ENCODE assay signal across 15 mouse cellular contexts in the genomic region with DNA sequence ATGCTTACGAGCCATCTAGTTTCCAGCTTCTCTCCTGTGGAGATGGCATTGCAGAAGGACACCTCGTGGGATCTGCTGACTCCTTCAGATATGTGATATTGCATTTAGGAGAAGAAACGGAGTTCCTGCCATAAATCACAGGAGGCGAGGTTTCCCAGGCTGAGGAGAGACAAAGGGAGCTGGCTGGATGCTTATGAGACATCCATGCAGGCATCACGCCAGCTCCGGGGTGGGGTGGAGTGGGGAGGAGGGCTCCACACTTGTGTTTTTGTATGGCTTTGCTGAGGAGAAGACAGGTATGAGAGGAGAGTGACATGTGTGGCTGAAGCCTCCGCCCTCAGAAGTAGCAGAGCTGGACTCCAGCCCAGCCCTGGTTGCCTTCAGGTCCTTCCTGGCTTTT. TPM values are rescaled to one million over a fixed set of nuclear protein-coding genes. Genes with fewer than 3 reads are reported as not detected.
DNase-seq lines count a peak whose midpoint lies in the region; ATAC-seq lines count a peak whose summit lies in the region.
"Had no signal": no experiment of that assay in that cellular context is flagged by ENCODE, and none has a peak within 500 bp of the region (broad histone marks: within the 10 kb centered on the region; RNA-seq: fewer than 3 reads in every experiment).

No protein-coding gene starts in this region.

- peak; percentile 45 for DNase-seq in forebrain, embryonic 14.5 days (ENCODE audit: low spot score)
- DNase-seq in hindbrain, embryonic 11.5 days (ENCODE audit: low spot score): no peak
- no peak for DNase-seq in neural tube, embryonic 10.5 days (ENCODE audit: extremely low spot score, low spot score)
- no peak for DNase-seq in thymus, adult 18-20 months
- DNase-seq: B cell, adult 2 months; cerebellum, adult 18-20 months; heart, postnatal 36 days; liver, embryonic 13.5 days; thymus, adult 2 months had no signal

- no peaks in the 10 kb centered on the region for H3K36me3 ChIP-seq in forebrain, embryonic 14.5 days (ENCODE audit: control insufficient read depth, insufficient read depth, low read length)
- no peaks in the 10 kb centered on the region for H3K36me3 ChIP-seq in forebrain, embryonic 12.5 days (replicated peaks)
- no peaks in the 10 kb centered on the region for H3K36me3 ChIP-seq in hindbrain, embryonic 12.5 days
- H3K36me3 ChIP-seq in hindbrain, embryonic 11.5 days (ENCODE audit: control insufficient read depth, insufficient read depth, low read length): no peaks in the 10 kb centered on the region
- H3K36me3 ChIP-seq in neural tube, embryonic 13.5 days: no peaks in the 10 kb centered on the region
- no peaks in the 10 kb centered on the region for H3K36me3 ChIP-seq in neural tube, embryonic 15.5 days
- H3K36me3 ChIP-seq: liver, embryonic 13.5 days had no signal

- no peak overlapping the region for H3K9ac ChIP-seq in forebrain, embryonic 14.5 days (ENCODE audit: low read length)
- H3K9ac ChIP-seq in forebrain, embryonic 12.5 days: no peak overlapping the region
- H3K9ac ChIP-seq in hindbrain, embryonic 12.5 days: no peak overlapping the region
- H3K9ac ChIP-seq in hindbrain, embryonic 11.5 days (ENCODE audit: low read depth, low read length): no peak overlapping the region
- no peak overlapping the region for H3K9ac ChIP-seq in neural tube, embryonic 13.5 days
- no peak overlapping the region for H3K9ac ChIP-seq in neural tube, embryonic 15.5 days (replicated peaks)
- H3K9ac ChIP-seq: liver, embryonic 13.5 days had no signal

- H3K27me3 ChIP-seq in forebrain, embryonic 14.5 days (replicated peaks; ENCODE audit: control insufficient read depth, insufficient read depth, low read length): no peaks in the 10 kb centered on the region
- H3K27me3 ChIP-seq in forebrain, embryonic 12.5 days: no peaks in the 10 kb centered on the region
- H3K27me3 ChIP-seq in hindbrain, embryonic 12.5 days: no peaks in the 10 kb centered on the region
- no peaks in the 10 kb centered on the region for H3K27me3 ChIP-seq in hindbrain, embryonic 11.5 days (ENCODE audit: control insufficient read depth, insufficient read depth, low read length)
- H3K27me3 ChIP-seq in neural tube, embryonic 13.5 days: no peaks in the 10 kb centered on the region
- no peaks in the 10 kb centered on the region for H3K27me3 ChIP-seq in neural tube, embryonic 15.5 days (replicated peaks)
- H3K27me3 ChIP-seq: liver, embryonic 13.5 days had no signal

- ATAC-seq in forebrain, embryonic 14.5 days: no peak
- ATAC-seq in forebrain, embryonic 12.5 days (ENCODE audit: low FRiP score): no peak
- ATAC-seq in hindbrain, embryonic 12.5 days (ENCODE audit: low FRiP score): no peak
- no peak for ATAC-seq in hindbrain, embryonic 11.5 days (ENCODE audit: low FRiP score)
- no peak for ATAC-seq in neural tube, embryonic 13.5 days (ENCODE audit: low read depth)
- no peak for ATAC-seq in neural tube, embryonic 15.5 days (ENCODE audit: low FRiP score)

- H3K4me2 ChIP-seq in forebrain, embryonic 14.5 days (ENCODE audit: low read length): no peak overlapping the region
- no peak overlapping the region for H3K4me2 ChIP-seq in forebrain, embryonic 12.5 days
- H3K4me2 ChIP-seq in hindbrain, embryonic 12.5 days (replicated peaks): no peak overlapping the region
- H3K4me2 ChIP-seq in hindbrain, embryonic 11.5 days (replicated peaks; ENCODE audit: low read depth, low read length): no peak overlapping the region
- 0 out of 2 replicates have a peak overlapping the region, but pooled peaks have one; percentile 7 for H3K4me2 ChIP-seq in neural tube, embryonic 13.5 days
- 0 out of 2 replicates have a peak overlapping the region, but pooled peaks have one; percentile 21 for H3K4me2 ChIP-seq in neural tube, embryonic 15.5 days
- H3K4me2 ChIP-seq: liver, embryonic 13.5 days; midbrain, embryonic 11.5 days had no signal

- no peak overlapping the region for H3K4me3 ChIP-seq in forebrain, embryonic 14.5 days (ENCODE audit: low read depth, low read length)
- H3K4me3 ChIP-seq in forebrain, embryonic 12.5 days (replicated peaks): no peak overlapping the region
- no peak overlapping the region for H3K4me3 ChIP-seq in hindbrain, embryonic 12.5 days
- H3K4me3 ChIP-seq in hindbrain, embryonic 11.5 days (ENCODE audit: low read depth, low read length): no peak overlapping the region
- H3K4me3 ChIP-seq in neural tube, embryonic 13.5 days: no peak overlapping the region
- no peak overlapping the region for H3K4me3 ChIP-seq in neural tube, embryonic 15.5 days (replicated peaks)
- H3K4me3 ChIP-seq: layer of hippocampus, adult 2 months; liver, embryonic 13.5 days had no signal

- 68% methylated on average over 7 of the region's 7 CpGs for WGBS in forebrain, embryonic 14.5 days
- WGBS in forebrain, embryonic 12.5 days: 90% methylated on average over 7 of the region's 7 CpGs
- WGBS in hindbrain, embryonic 12.5 days: 78% methylated on average over 7 of the region's 7 CpGs
- WGBS in hindbrain, embryonic 11.5 days: 80% methylated on average over 7 of the region's 7 CpGs
- WGBS in neural tube, embryonic 13.5 days: 46% methylated on average over 7 of the region's 7 CpGs
- 33% methylated on average over 7 of the region's 7 CpGs for WGBS in neural tube, embryonic 15.5 days

- H3K9me3 ChIP-seq in forebrain, embryonic 14.5 days (replicated peaks; ENCODE audit: control insufficient read depth, low read length): no peaks in the 10 kb centered on the region
- no peaks in the 10 kb centered on the region for H3K9me3 ChIP-seq in forebrain, embryonic 12.5 days
- H3K9me3 ChIP-seq in hindbrain, embryonic 12.5 days (replicated peaks): no peaks in the 10 kb centered on the region
- no peaks in the 10 kb centered on the region for H3K9me3 ChIP-seq in hindbrain, embryonic 11.5 days (ENCODE audit: control insufficient read depth, low read length)
- H3K9me3 ChIP-seq in neural tube, embryonic 13.5 days: no peaks in the 10 kb centered on the region
- H3K9me3 ChIP-seq in neural tube, embryonic 15.5 days (replicated peaks): no peaks in the 10 kb centered on the region
- H3K9me3 ChIP-seq: liver, embryonic 13.5 days had no signal

- no peak overlapping the region for H3K27ac ChIP-seq in forebrain, embryonic 14.5 days (ENCODE audit: low read depth, low read length)
- no peak overlapping the region for H3K27ac ChIP-seq in forebrain, embryonic 12.5 days
- peak overlapping the region; percentile 44 for H3K27ac ChIP-seq in hindbrain, embryonic 12.5 days
- no peak overlapping the region for H3K27ac ChIP-seq in hindbrain, embryonic 11.5 days (ENCODE audit: low read depth, low read length)
- peak overlapping the region; percentile 69 for H3K27ac ChIP-seq in neural tube, embryonic 13.5 days (replicated peaks)
- H3K27ac ChIP-seq in neural tube, embryonic 15.5 days (replicated peaks): peak overlapping the region; percentile 55; the same call in 1 of the 2 replicates
- H3K27ac ChIP-seq: layer of hippocampus, adult 2 months; liver, embryonic 13.5 days had no signal

- H3K4me1 ChIP-seq in forebrain, embryonic 14.5 days (ENCODE audit: control insufficient read depth, insufficient read depth, low read length): peaks cover 5% of the 10 kb centered on the region; the same call in 1 of the 2 replicates
- H3K4me1 ChIP-seq in forebrain, embryonic 12.5 days: peaks cover 16% of the 10 kb centered on the region; the same call in 1 of the 2 replicates
- peaks cover 33% of the 10 kb centered on the region for H3K4me1 ChIP-seq in hindbrain, embryonic 12.5 days
- no peaks in the 10 kb centered on the region for H3K4me1 ChIP-seq in hindbrain, embryonic 11.5 days (replicated peaks; ENCODE audit: control insufficient read depth, insufficient read depth, low read length)
- peaks cover 50% of the 10 kb centered on the region for H3K4me1 ChIP-seq in neural tube, embryonic 13.5 days (replicated peaks)
- peaks cover 38% of the 10 kb centered on the region for H3K4me1 ChIP-seq in neural tube, embryonic 15.5 days

RNA-seq across cellular contexts. Expression of a gene that starts 50.3 kb away (rescaled TPM):
- polyA plus RNA-seq in forebrain, embryonic 14.5 days (2014; fragmentation: Nextera tagmentation; extraction: Ambion mirVana): 37.4 and 42.9 TPM in 2 replicates
- 19.3 and 21.6 TPM in 2 replicates for polyA plus RNA-seq in forebrain, embryonic 12.5 days (2016; fragmentation: Nextera tagmentation; extraction: Ambion mirVana)
- polyA plus RNA-seq in hindbrain, embryonic 12.5 days (2016; fragmentation: Nextera tagmentation; extraction: Ambion mirVana): 35.1 and 36.6 TPM in 2 replicates
- polyA plus RNA-seq in hindbrain, embryonic 11.5 days (2014; fragmentation: Nextera tagmentation; extraction: Ambion mirVana): 25.9 and 27.2 TPM in 2 replicates
- 72.3 and 73.9 TPM in 2 replicates for polyA plus RNA-seq in neural tube, embryonic 13.5 days (2015; fragmentation: Nextera tagmentation; extraction: Ambion mirVana)
- 82.3 and 88.9 TPM in 2 replicates for polyA plus RNA-seq in neural tube, embryonic 15.5 days (2015; fragmentation: Nextera tagmentation; extraction: Ambion mirVana)

Comparison
In these comparisons a context has a peak if more than half of its experiments do, and no peak if none do; other contexts are left out.
1. H3K27ac ChIP-seq: peak in hindbrain, embryonic 12.5 days (single experiment), neural tube, embryonic 13.5 days (single experiment) and neural tube, embryonic 15.5 days (single experiment); none in forebrain, embryonic 14.5 days (single experiment), forebrain, embryonic 12.5 days (single experiment) and hindbrain, embryonic 11.5 days (single experiment).
2. H3K4me2 ChIP-seq: peak in neural tube, embryonic 13.5 days (single experiment) and neural tube, embryonic 15.5 days (single experiment); none in forebrain, embryonic 14.5 days (single experiment), forebrain, embryonic 12.5 days (single experiment), hindbrain, embryonic 12.5 days (single experiment) and hindbrain, embryonic 11.5 days (single experiment).